17 mouse cellular contexts compared by ENCODE assay signal in genomic region chrX:129412939-129413627, GRCm38 (mm10).
DNase-seq lines count a peak whose midpoint lies in the region; ATAC-seq and TF ChIP-seq lines count a peak whose summit lies in the region.
"Had no signal": no experiment of that assay in that cellular context is flagged by ENCODE, and none has a peak within 500 bp of the region (broad histone marks: within the 10 kb centered on the region; RNA-seq: fewer than 3 reads in every experiment).

No protein-coding gene starts in this region.

- H3K36me3 ChIP-seq in embryonic facial prominence, embryonic 14.5 days (ENCODE audit: control insufficient read depth, insufficient read depth, low read length) = no peaks in the 10 kb centered on the region
- H3K36me3 ChIP-seq in embryonic facial prominence, embryonic 10.5 days (replicated peaks) = no peaks in the 10 kb centered on the region
- no peaks in the 10 kb centered on the region for H3K36me3 ChIP-seq in lung, embryonic 14.5 days (ENCODE audit: insufficient read depth)
- H3K36me3 ChIP-seq: heart, embryonic 12.5 days; hindbrain, embryonic 13.5 days; intestine, embryonic 15.5 days; limb, embryonic 13.5 days; neural tube, embryonic 12.5 days had no signal

- TF ChIP-seq CTCF in lung, embryonic 14.5 days (IDR thresholded peaks at IDR 0.05; ENCODE audit: low read depth) = no peak

- H3K9me3 ChIP-seq in embryonic facial prominence, embryonic 14.5 days (ENCODE audit: control insufficient read depth, low read length) = no peaks in the 10 kb centered on the region
- H3K9me3 ChIP-seq in embryonic facial prominence, embryonic 10.5 days = no peaks in the 10 kb centered on the region
- H3K9me3 ChIP-seq in lung, embryonic 14.5 days (ENCODE audit: low read depth, low read length) = no peaks in the 10 kb centered on the region
- H3K9me3 ChIP-seq: heart, embryonic 12.5 days; hindbrain, embryonic 13.5 days; intestine, embryonic 15.5 days; limb, embryonic 13.5 days; neural tube, embryonic 12.5 days had no signal

- H3K27me3 ChIP-seq in embryonic facial prominence, embryonic 14.5 days (replicated peaks; ENCODE audit: control insufficient read depth, insufficient read depth, low read length) = no peaks in the 10 kb centered on the region
- H3K27me3 ChIP-seq in embryonic facial prominence, embryonic 10.5 days (replicated peaks; ENCODE audit: low read depth, poor library complexity, severe bottlenecking) = no peaks in the 10 kb centered on the region
- H3K27me3 ChIP-seq in lung, embryonic 14.5 days (ENCODE audit: insufficient read depth, low read length) = no peaks in the 10 kb centered on the region
- H3K27me3 ChIP-seq: CH12.LX; heart, embryonic 12.5 days; hindbrain, embryonic 13.5 days; intestine, embryonic 15.5 days; limb, embryonic 13.5 days; neural tube, embryonic 12.5 days had no signal

- 67% methylated on average over 3 of the region's 3 CpGs for WGBS in embryonic facial prominence, embryonic 14.5 days
- WGBS in embryonic facial prominence, embryonic 10.5 days = 66% methylated on average over 3 of the region's 3 CpGs
- WGBS in lung, embryonic 14.5 days = 24% methylated on average over 3 of the region's 3 CpGs

- DNase-seq in embryonic facial prominence, embryonic 14.5 days (ENCODE audit: low spot score) = peak; percentile 17
- no peak for DNase-seq in embryonic facial prominence, embryonic 10.5 days (ENCODE audit: low spot score)
- DNase-seq in lung, embryonic 14.5 days = peak; percentile 64
- DNase-seq in lung, postnatal 4 days = no peak
- DNase-seq in brain, adult 2 months (ENCODE audit: low read depth, low spot score) = peak; percentile 47
- DNase-seq in cerebellum, postnatal 14 days = peak; percentile 3 to 27
- DNase-seq in left cerebral cortex, adult 9 months (ENCODE audit: low spot score in 2 of 2) = no peak
- DNase-seq: heart, postnatal 14 days; right cerebral cortex, postnatal 4 days; thymus, postnatal 14 days had no signal

- H3K27ac ChIP-seq in embryonic facial prominence, embryonic 14.5 days (replicated peaks; ENCODE audit: low read depth, low read length) = no peak overlapping the region
- no peak overlapping the region for H3K27ac ChIP-seq in embryonic facial prominence, embryonic 10.5 days (replicated peaks)
- no peak overlapping the region for H3K27ac ChIP-seq in lung, embryonic 14.5 days (ENCODE audit: low read depth)
- H3K27ac ChIP-seq: hindbrain, embryonic 13.5 days; intestine, embryonic 15.5 days; limb, embryonic 13.5 days; neural tube, embryonic 12.5 days had no signal

- no peak overlapping the region for H3K4me2 ChIP-seq in embryonic facial prominence, embryonic 14.5 days (ENCODE audit: low read depth, low read length)
- no peak overlapping the region for H3K4me2 ChIP-seq in lung, embryonic 14.5 days
- H3K4me2 ChIP-seq: heart, embryonic 12.5 days; hindbrain, embryonic 13.5 days; intestine, embryonic 15.5 days; limb, embryonic 13.5 days; neural tube, embryonic 12.5 days had no signal

- no peak overlapping the region for H3K9ac ChIP-seq in embryonic facial prominence, embryonic 14.5 days (ENCODE audit: low read depth, low read length)
- no peak overlapping the region for H3K9ac ChIP-seq in lung, embryonic 14.5 days
- H3K9ac ChIP-seq: heart, embryonic 12.5 days; hindbrain, embryonic 13.5 days; intestine, embryonic 15.5 days; limb, embryonic 13.5 days; neural tube, embryonic 12.5 days had no signal

- no peak for ATAC-seq in embryonic facial prominence, embryonic 14.5 days (ENCODE audit: low read depth)
- peak; percentile 78; the same call in 1 of the 2 replicates for ATAC-seq in lung, embryonic 14.5 days (ENCODE audit: insufficient read depth)
- ATAC-seq in CD4-positive, CD25-positive, alpha-beta regulatory T cell, adult 4 months = no peak
- ATAC-seq: intestine, embryonic 15.5 days had no signal

- no peaks in the 10 kb centered on the region for H3K4me1 ChIP-seq in embryonic facial prominence, embryonic 14.5 days (ENCODE audit: control insufficient read depth, insufficient read depth, low read length)
- no peaks in the 10 kb centered on the region for H3K4me1 ChIP-seq in embryonic facial prominence, embryonic 10.5 days
- no peaks in the 10 kb centered on the region for H3K4me1 ChIP-seq in lung, embryonic 14.5 days (ENCODE audit: insufficient read depth)
- H3K4me1 ChIP-seq: heart, embryonic 12.5 days; hindbrain, embryonic 13.5 days; intestine, embryonic 15.5 days; limb, embryonic 13.5 days; neural tube, embryonic 12.5 days had no signal

- no peak overlapping the region for H3K4me3 ChIP-seq in embryonic facial prominence, embryonic 14.5 days (ENCODE audit: low read depth, low read length)
- no peak overlapping the region for H3K4me3 ChIP-seq in embryonic facial prominence, embryonic 10.5 days
- no peak overlapping the region for H3K4me3 ChIP-seq in lung, embryonic 14.5 days (ENCODE audit: low read depth, low read length)
- H3K4me3 ChIP-seq: heart, embryonic 12.5 days; hindbrain, embryonic 13.5 days; intestine, embryonic 15.5 days; limb, embryonic 13.5 days; neural tube, embryonic 12.5 days had no signal

Comparison
In these comparisons a context has a peak if more than half of its experiments do, and no peak if none do; other contexts are left out.
1. DNase-seq: peak in embryonic facial prominence, embryonic 14.5 days (single experiment), lung, embryonic 14.5 days (single experiment), brain, adult 2 months (single experiment) and cerebellum, postnatal 14 days (2 of 2); none in embryonic facial prominence, embryonic 10.5 days (single experiment), lung, postnatal 4 days (0 of 2) and left cerebral cortex, adult 9 months (0 of 2).